Mouse (Mus musculus): Measurements from ENCODE around the gene Gm8857.
"Not testable (repeated sequence)": the region's sequence is repeated elsewhere in the genome, so short reads cannot be mapped to it uniquely, and the experiment has no call there.

The Gm8857 gene

GRCm38 (mm10) chr5:10947505-10947904 is at the start of gene Gm8857, which contains the start of gene Gm8871:
Gm8857 (plus strand) TSS chr5:10947807.
Gm8871 (plus strand) TSS chr5:10947805.
- DNase-seq, result not testable (repeated sequence)

- DNase-seq, result not testable (repeated sequence)
Measured at GRCm38 (mm10) chr5:10953512-10953911, 5.9 kb downstream of the Gm8857 start.

GRCm38 (mm10) chr5:10958057-10958456 is 10.4 kb downstream of the Gm8857 start:
- DNase-seq, result not testable (repeated sequence)
